Mouse (Mus musculus): ENCODE results near the gene Lmf1. TPM values are rescaled to one million over a fixed set of nuclear protein-coding genes. Genes with fewer than 3 reads are reported as not detected.

Gene Lmf1
- polyA plus RNA-seq, 1 experiment = 18.8 TPM

DNA sequence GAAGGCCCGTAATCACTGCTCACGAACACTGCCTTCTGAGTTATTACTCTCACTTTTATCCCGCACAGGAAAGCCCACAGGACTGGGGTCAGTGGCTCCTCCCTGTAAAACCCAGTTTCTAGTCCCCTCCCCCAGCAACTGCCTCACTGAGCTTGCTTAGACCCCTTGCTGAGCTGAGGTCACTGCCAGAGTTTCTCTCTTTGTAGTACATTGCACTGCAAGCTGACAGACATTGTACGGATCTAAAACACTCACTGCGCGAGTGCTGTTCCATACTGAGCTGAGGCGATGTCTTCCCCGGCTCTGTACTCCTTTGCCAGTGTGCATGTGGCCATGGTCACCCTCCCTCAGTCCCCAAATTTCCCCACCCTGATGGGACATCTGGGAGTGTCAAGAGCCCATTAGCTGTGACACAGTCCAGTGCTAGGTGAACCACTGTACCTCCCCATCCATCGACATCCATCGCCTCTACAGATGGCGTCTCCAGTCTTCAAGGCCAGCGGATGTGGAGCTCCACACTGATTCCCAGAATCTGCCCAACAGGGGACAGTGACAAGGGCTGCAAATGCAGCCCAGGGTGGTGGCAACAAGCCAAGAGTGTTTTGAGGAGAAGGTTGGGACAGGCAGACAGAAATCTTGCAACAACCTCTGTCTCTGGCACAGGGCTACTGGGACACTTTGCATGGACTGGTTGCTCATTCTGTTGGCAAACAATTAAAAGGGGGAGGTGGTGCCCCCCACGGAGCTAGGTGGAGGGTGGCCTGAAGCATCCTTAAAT is 64.8 kb downstream of the Lmf1 start:
- WGBS = 88% methylated on average over 13 of the region's 13 CpGs
- TF ChIP-seq CTCF (IDR thresholded peaks at IDR 0.05; ENCODE audit: control insufficient read depth, insufficient read depth, low read length) (no peak), POLR2A (IDR thresholded peaks at IDR 0.05; ENCODE audit: borderline replicate concordance, control insufficient read depth, low read depth, low read length) (no peak)
- H3K4me3 ChIP-seq (replicated peaks; ENCODE audit: control insufficient read depth, low read depth, low read length) = no peak overlapping the region
- no peak overlapping the region for H3K27ac ChIP-seq (ENCODE audit: control insufficient read depth, insufficient read depth, low read depth, low read length, poor library complexity)
- no peaks in the 10 kb centered on the region for H3K4me1 ChIP-seq (ENCODE audit: control insufficient read depth, insufficient read depth, low read length)

GRCm38 (mm10) chr17:25644761-25645160 is 65.9 kb downstream of the Lmf1 start:
- no peaks in the 10 kb centered on the region for H3K4me1 ChIP-seq (ENCODE audit: control insufficient read depth, insufficient read depth, low read length)
- H3K4me3 ChIP-seq (replicated peaks; ENCODE audit: control insufficient read depth, low read depth, low read length) = no peak overlapping the region
- TF ChIP-seq POLR2A (IDR thresholded peaks at IDR 0.05; ENCODE audit: borderline replicate concordance, control insufficient read depth, low read depth, low read length) (no peak), CTCF (IDR thresholded peaks at IDR 0.05; ENCODE audit: control insufficient read depth, insufficient read depth, low read length) (no peak)
- 91% methylated on average over 3 of the region's 3 CpGs for WGBS
- no peak overlapping the region for H3K27ac ChIP-seq (ENCODE audit: control insufficient read depth, insufficient read depth, low read depth, low read length, poor library complexity)

DNA sequence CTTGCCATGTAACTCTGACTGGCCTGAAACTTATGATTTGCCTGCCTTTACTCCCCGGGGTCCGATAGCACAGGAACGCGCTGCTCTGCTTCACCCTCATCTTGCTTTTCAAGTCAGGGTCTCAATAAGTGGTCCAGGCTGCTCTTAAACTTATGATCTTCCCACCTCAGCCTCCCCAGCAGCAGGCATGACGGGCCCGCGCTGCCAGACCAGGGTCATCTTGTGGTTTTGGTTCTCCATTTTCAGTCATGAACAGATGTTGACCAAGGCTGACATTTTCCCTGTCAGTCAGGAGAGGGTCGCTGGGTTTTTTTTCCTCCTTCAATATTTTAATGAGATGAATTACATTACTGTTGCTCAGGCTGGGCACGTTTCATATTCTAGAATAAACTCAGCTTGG is 66.8 kb downstream of the Lmf1 start:
- WGBS = 76% methylated on average over 9 of the region's 9 CpGs
- no peaks in the 10 kb centered on the region for H3K4me1 ChIP-seq (ENCODE audit: control insufficient read depth, insufficient read depth, low read length)

GRCm38 (mm10) chr17:25647901-25648300 is 69.0 kb downstream of the Lmf1 start:
- TF ChIP-seq CTCF (IDR thresholded peaks at IDR 0.05; ENCODE audit: control insufficient read depth, insufficient read depth, low read length) (no peak), POLR2A (IDR thresholded peaks at IDR 0.05; ENCODE audit: borderline replicate concordance, control insufficient read depth, low read depth, low read length) (no peak)
- no peaks in the 10 kb centered on the region for H3K4me1 ChIP-seq (ENCODE audit: control insufficient read depth, insufficient read depth, low read length)
- H3K27ac ChIP-seq (ENCODE audit: control insufficient read depth, insufficient read depth, low read depth, low read length, poor library complexity) = no peak overlapping the region
- WGBS = 74% methylated on average over 10 of the region's 10 CpGs
- H3K4me3 ChIP-seq (replicated peaks; ENCODE audit: control insufficient read depth, low read depth, low read length) = no peak overlapping the region

More for the DNA sequence above, 66.8 kb downstream of the Lmf1 start:
- H3K27ac ChIP-seq (ENCODE audit: control insufficient read depth, insufficient read depth, low read depth, low read length, poor library complexity) = no peak overlapping the region
- TF ChIP-seq POLR2A (IDR thresholded peaks at IDR 0.05; ENCODE audit: borderline replicate concordance, control insufficient read depth, low read depth, low read length) (no peak), CTCF (IDR thresholded peaks at IDR 0.05; ENCODE audit: control insufficient read depth, insufficient read depth, low read length) (no peak)
- no peak overlapping the region for H3K4me3 ChIP-seq (replicated peaks; ENCODE audit: control insufficient read depth, low read depth, low read length)

- no peaks in the 10 kb centered on the region for H3K4me1 ChIP-seq (ENCODE audit: control insufficient read depth, insufficient read depth, low read length)
- WGBS = 86% methylated on average over 15 of the region's 15 CpGs
- TF ChIP-seq CTCF (IDR thresholded peaks at IDR 0.05; ENCODE audit: control insufficient read depth, insufficient read depth, low read length) = no peak
- no peak for TF ChIP-seq POLR2A (IDR thresholded peaks at IDR 0.05; ENCODE audit: borderline replicate concordance, control insufficient read depth, low read depth, low read length)
- H3K27ac ChIP-seq (ENCODE audit: control insufficient read depth, insufficient read depth, low read depth, low read length, poor library complexity) = no peak overlapping the region
- H3K4me3 ChIP-seq (replicated peaks; ENCODE audit: control insufficient read depth, low read depth, low read length) = no peak overlapping the region
Observed at GRCm38 (mm10) chr17:25648678-25649216, 69.9 kb downstream of the Lmf1 start.

- Histone ChIP-seq H3K4me3 (replicated peaks; ENCODE audit: control insufficient read depth, low read depth, low read length) (no peak overlapping the region), H3K4me1 (ENCODE audit: control insufficient read depth, insufficient read depth, low read length) (no peaks in the 10 kb centered on the region), H3K27ac (ENCODE audit: control insufficient read depth, insufficient read depth, low read depth, low read length, poor library complexity) (no peak overlapping the region)
- 0 out of 2 replicates have a peak, but pooled peaks have one; percentile 6 for TF ChIP-seq CTCF (IDR thresholded peaks at IDR 0.05; ENCODE audit: control insufficient read depth, insufficient read depth, low read length)
- no peak for TF ChIP-seq POLR2A (IDR thresholded peaks at IDR 0.05; ENCODE audit: borderline replicate concordance, control insufficient read depth, low read depth, low read length)
- 90% methylated on average over 7 of the region's 7 CpGs for WGBS
Observed at GRCm38 (mm10) chr17:25650726-25651125, 71.8 kb downstream of the Lmf1 start.

GRCm38 (mm10) chr17:25652272-25652671 is 73.4 kb downstream of the Lmf1 start:
- WGBS = 79% methylated on average over 8 of the region's 8 CpGs
- TF ChIP-seq CTCF (IDR thresholded peaks at IDR 0.05; ENCODE audit: control insufficient read depth, insufficient read depth, low read length) = no peak
- TF ChIP-seq POLR2A (IDR thresholded peaks at IDR 0.05; ENCODE audit: borderline replicate concordance, control insufficient read depth, low read depth, low read length) = no peak
- Histone ChIP-seq H3K4me1 (ENCODE audit: control insufficient read depth, insufficient read depth, low read length) (no peaks in the 10 kb centered on the region), H3K4me3 (replicated peaks; ENCODE audit: control insufficient read depth, low read depth, low read length) (no peak overlapping the region), H3K27ac (ENCODE audit: control insufficient read depth, insufficient read depth, low read depth, low read length, poor library complexity) (no peak overlapping the region)

DNA sequence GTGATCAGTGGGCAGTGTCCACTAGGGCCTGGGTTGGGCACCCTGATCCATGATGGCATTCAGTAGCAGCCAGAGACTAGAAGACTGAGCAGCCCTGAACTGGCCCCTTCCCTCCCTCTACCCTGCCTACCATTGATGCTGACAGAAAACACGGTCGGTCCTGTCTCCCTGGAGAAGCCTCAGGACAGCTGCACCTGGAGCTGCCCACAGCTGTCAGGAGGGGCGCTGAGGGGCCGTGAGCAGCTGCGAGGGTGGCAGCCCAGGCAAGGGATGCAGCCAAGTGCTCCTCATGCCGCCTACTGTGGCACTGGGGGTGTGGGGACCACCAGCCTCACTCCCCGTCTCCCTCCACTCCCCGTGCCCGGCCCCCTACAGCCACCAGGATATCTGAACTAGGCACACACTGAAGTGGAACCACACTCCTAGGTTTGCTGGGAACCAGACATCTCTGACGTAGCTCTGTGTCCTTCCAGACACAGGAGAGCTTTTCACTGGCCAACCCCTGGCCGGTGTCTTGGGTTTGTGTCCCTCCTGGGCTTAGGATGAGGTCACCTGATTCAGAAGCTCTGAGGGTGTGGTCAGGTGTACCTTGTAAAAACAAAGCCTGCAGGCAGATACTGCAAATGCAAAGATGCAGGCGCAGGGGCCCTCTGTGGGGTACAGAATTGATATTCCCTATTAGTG is 77.4 kb downstream of the Lmf1 start:
- no peak overlapping the region for H3K27ac ChIP-seq (ENCODE audit: control insufficient read depth, insufficient read depth, low read depth, low read length, poor library complexity)
- WGBS = 83% methylated on average over 12 of the region's 12 CpGs
- no peaks in the 10 kb centered on the region for H3K4me1 ChIP-seq (ENCODE audit: control insufficient read depth, insufficient read depth, low read length)
- no peak overlapping the region for H3K4me3 ChIP-seq (replicated peaks; ENCODE audit: control insufficient read depth, low read depth, low read length)
- TF ChIP-seq CTCF (IDR thresholded peaks at IDR 0.05; ENCODE audit: control insufficient read depth, insufficient read depth, low read length) (no peak), POLR2A (IDR thresholded peaks at IDR 0.05; ENCODE audit: borderline replicate concordance, control insufficient read depth, low read depth, low read length) (no peak)

All from bone marrow, adult 2 months (tissue).